Mouse (Mus musculus) bone marrow macrophage, adult 2 months (primary cell): ENCODE measurements around the gene Slc8a1.

Experiments used
- CTCF ChIP-seq: IDR thresholded peaks from 2 replicates; pipeline ENCODE4 v1.5.1; 2012; ENCODE audit warnings: low read depth, mild to moderate bottlenecking, low read length, moderate library complexity
- POLR2A ChIP-seq: IDR thresholded peaks from 2 replicates; pipeline ENCODE4 v1.6.1; 2012; ENCODE audit warnings: mild to moderate bottlenecking, low read depth, low read length, borderline replicate concordance

DNA sequence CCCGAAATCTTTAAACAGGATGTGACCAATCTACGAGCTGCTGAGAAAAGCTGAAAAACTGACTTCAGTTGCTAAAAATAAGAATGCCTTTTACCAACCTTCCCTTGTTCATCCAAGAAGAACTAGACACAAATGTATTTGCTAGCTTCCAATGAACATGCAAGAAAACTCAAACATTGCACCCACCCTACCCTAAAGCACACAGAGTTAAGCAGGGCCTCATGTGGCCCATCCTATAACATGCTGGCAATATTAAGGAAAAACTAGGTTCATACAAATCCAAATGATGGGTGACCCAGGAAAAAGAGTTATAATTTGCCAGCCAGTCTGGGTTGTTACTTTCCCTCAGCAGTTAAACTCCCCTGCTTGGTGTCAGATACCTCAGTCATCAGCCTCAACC lies 398 bp downstream of the Slc8a1 start:
- TF ChIP-seq CTCF (no peak), POLR2A (no peak)
